Mouse (Mus musculus): ENCODE data around the gene Cdyl2.

DNA sequence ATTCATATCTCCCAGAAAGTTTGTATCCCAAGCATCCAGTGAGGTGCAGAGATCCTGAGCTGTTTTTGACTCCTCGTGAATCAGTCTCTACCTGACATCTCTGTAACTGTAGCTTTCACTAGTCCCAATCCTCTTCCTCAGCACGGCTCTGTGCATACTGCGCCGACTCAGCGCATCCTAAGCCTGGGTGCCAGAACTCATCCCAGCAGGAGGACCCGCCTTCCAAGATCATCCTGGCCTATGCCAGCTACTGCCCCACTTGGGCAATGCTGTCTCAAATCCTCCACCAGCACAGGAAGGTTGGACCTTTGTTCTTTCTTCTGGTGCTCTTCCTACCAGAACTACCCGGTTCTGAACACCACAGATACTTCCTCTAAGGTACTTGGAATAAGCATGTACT lies 207.9 kb downstream of the Cdyl2 start:
- TF ChIP-seq POLR2A (IDR thresholded peaks at IDR 0.05; ENCODE audit: low read depth, low read length) (no peak), CTCF (IDR thresholded peaks at IDR 0.05; ENCODE audit: borderline replicate concordance, insufficient read depth, low read length) (no peak)

All from embryonic fibroblast, embryonic 13.5 days (primary cell).